Mouse (Mus musculus): ENCODE data around the gene Psmb10.
A peak's percentile ranks its signal among the peaks of the same experiment; 100 is the strongest.
"Not testable (repeated sequence)": the region's sequence is repeated elsewhere in the genome, so short reads cannot be mapped to it uniquely, and the experiment has no call there.

The Psmb10 gene

DNA sequence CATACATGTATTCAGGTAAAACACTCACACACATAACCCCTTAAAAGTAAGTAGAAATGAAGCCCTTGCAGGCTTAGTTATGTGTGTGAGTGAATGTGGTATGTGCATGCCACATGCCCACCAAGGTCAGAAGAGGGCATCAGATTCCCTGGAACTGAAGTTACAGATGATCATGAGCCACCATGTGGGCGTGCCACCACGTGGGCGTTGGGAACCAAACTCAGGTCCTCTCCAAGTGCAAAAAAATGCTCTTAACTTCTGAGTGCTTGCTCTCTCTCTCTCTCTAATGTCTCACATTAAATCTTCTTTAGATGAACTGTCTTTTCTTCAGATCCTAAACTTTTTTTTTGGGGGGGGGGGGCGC is at the start of gene Psmb10:
Psmb10 (minus strand) TSS at position 139 of the 364 bp plus-strand sequence.
- no peak for DNase-seq

GRCm38 (mm10) chr8:105983406-105983805 is 45.2 kb upstream of the Psmb10 start:
- not testable (repeated sequence) for DNase-seq

GRCm38 (mm10) chr8:105981146-105981545 is 42.9 kb upstream of the Psmb10 start:
- DNase-seq, result no peak

- no peak for DNase-seq
Measured at GRCm38 (mm10) chr8:105979325-105979724, 41.1 kb upstream of the Psmb10 start, which contains the start of gene Dpep3. Dpep3 (minus strand) TSS chr8:105979429.

DNA sequence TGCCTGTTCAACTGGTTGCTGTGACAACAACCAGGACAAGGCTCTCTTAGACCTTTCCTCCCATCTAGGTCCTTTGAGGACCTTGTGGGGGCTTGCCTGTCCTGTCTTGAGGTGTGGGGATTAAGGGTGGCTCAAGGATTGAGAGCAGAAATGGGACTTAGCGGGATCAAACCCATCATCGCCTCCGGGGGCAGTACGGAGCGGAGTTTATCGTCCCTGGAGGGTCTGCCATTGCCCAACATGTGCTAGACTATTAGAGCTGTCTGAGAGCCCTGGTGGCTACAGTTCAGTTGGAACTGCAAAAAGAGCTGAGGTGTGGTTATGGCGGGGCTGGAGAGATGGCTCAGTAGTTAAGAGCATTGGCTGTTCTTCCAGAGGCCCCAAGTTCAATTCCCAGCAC is 37.1 kb upstream of the Psmb10 start:
- no peak for DNase-seq

GRCm38 (mm10) chr8:105971019-105971720 is 32.9 kb upstream of the Psmb10 start:
- no peak for DNase-seq

DNA sequence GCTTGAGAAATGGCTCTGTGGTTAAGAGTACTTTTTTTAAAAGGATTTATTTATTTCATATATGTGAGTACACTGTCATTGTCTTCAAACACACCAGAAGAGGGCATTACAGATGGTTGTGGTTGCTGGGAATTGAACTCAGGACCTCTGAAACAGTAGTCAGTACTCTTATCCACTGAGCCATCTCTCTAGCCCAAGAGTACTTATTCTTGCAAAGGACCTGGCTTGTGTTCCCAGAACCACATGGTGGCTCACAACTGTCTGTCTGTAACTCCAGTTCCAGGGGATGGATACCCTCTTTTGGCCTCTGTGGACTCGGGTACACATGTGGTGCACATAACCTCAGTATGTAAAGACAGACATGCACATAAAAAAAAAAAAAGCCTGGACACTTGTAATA is 31.1 kb upstream of the Psmb10 start:
- DNase-seq, result no peak

GRCm38 (mm10) chr8:105966692-105967311 is 28.6 kb upstream of the Psmb10 start:
- no peak for DNase-seq

DNA sequence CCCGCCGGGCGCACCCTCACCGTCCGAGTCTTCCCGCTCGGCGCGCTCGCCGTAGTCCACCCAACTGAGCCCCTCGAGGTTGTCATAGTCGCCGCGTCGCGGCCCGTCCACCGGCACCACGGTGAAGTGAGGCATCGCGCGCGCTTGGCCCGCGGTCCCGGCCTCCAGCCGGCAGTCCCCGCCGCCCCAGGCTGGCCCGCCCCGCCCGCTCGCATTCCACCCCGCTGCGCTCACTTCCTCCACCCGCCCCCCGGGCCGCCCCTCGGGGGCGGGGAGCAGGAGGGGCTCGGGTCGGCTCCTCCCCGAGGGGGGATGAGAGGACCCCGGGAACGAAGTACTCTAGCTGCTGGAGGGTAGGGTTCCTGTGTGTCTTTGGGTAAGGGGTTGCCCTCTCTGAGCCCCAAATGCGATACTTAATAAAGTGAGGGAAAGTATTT is 27.7 kb upstream of the Psmb10 start, which contains the start of gene Slc12a4:
Slc12a4 (minus strand) TSS at position 193 of the 437 bp plus-strand sequence.
- peak; percentile 46 for DNase-seq

DNA sequence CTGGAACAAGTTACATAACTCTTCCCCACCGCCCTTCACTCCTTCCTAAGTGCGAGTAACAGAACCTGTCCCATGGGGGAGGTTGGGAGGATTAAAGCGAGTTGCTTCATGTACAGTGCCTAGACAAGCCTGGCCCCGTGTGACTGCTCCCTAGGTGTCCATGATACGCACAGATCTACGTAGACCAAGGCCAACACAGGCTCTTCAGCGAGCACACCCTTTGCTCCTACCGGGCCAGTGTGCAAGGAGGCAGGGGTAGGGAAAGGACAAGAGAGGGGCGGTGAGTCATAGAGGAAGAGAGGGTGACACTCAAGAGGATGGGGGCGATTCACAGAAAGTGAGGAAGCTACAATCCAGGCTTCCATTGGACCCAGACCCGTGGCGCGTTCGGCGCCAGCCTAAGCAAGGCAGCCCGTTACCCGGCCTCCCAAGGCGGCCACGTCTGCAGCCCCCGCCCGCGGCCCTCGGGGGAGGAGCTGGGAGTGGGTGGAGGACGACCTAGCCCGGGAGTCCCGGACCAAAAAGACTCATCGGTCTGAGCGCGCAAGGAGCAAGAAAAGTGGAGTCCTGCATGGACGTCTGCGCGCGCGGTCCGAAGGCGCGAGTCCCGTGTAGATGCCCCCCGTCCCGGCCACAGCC is 27.1 kb upstream of the Psmb10 start:
- peak; percentile 33 for DNase-seq

DNA sequence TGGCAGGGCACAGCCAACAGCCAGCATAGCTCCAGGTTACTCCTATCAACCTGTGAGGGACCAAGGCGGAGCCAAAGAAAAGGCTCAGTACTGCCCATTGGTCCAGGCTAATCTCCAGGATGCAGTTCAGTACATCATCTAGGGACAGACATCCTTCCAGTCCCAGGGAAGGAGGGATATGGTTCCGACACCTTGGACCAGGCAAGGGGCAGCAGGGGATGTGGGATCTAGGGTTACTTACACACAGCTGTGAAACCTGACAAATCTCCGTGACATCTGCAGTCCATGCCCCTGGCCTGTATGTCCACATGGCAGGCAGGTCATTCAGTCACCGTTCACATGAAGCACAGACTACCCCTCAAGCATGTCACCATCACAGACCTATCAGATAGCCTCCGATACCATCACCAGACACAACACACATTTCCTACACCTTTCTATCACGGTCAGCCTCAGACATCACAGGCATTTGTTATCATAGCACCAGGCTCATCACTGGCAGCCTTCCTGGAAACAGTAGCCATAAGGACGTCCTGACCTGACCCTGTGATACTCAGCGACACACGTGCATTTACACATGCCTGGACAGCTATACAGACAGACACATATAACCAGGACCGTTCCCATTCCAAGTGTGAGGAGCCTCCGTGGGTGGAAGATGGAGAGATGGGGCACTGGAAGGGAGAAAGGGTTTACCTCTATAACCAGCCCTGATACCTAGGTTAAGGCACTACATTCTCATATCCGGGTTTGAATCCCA is 26.4 kb upstream of the Psmb10 start:
- DNase-seq, result no peak

DNA sequence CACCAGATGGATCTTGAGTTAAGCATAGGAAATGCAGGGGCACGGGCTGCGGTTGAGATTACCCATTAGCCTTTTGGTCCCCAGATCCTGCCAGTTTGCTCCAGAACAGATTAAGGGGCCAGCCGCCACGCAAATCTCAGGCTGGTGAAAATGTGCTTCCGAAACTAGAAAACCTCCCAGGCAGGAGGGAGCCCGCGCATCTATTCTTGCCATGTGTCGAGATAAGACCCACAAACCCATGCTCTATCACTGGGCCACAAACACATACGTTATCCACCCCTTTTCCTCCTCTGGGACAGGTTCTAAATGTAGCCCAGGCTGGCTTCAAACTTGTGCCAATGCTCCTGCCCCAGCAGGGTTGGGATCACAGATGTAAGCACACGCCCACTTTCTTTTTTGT is 23.3 kb upstream of the Psmb10 start:
- no peak for DNase-seq

DNA sequence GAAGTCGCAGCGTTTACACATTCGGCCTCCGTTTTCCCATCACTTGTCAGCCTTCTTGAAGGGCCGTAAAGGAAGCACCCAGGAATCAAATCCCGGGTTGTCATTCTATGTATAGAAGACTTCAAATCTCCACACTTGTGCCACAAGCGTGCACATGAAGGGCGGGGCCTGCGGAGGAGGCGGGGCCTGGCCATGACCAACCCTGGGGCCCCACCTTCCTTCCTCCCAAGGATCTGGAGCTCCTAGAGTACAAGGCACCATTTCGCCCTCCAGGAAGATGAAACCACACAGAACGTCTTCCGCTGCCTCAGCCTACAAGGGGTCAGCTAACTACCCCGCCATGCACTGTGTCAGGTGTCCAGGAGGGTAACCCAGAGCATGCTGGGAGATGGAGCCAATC is 22.9 kb upstream of the Psmb10 start:
- DNase-seq, result no peak

DNA sequence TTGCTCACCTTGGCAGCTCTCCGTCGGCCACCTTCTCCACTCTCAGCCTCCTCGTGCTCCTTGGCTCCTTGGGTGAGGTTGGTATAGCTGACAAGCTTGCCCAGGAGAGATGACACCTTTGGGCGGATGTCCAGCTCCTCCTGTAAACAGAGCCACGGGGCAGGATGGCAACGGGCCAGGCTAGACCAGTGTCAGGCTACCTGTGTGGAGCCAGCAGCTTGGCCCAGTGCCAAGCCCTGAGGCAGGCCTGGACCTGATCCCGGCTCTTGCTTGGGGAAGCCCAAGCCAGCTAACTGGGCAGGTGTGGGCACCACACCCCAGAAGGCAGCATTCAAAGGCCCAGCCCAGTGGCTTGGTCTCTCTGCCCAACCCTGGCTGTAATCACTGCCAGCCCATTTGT is 21.1 kb upstream of the Psmb10 start:
- no peak for DNase-seq

DNA sequence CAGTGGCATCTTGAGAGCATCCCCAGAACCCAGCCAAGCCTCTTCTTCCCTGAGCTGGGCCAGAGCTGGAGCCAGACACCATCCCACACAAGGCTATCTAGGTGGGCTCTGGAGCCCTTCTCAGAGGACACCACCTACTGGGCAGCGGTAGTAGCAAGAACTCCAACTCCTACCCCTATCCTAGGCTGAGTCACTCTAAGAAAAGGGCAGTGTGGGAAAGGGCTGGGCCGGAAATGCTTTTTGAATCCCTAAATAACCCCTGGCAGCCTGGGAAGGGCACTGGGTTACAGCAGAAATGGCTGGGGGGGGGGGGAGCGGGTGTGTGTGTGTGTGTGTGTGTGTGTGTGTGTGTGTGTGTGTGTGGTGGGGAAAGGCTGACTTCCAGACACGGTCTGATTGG is 19.6 kb upstream of the Psmb10 start:
- DNase-seq, result no peak

- DNase-seq, result no peak
Measured at GRCm38 (mm10) chr8:105956556-105956955, 18.3 kb upstream of the Psmb10 start.

GRCm38 (mm10) chr8:105951057-105951659 is 12.9 kb upstream of the Psmb10 start:
- DNase-seq, result no peak

DNA sequence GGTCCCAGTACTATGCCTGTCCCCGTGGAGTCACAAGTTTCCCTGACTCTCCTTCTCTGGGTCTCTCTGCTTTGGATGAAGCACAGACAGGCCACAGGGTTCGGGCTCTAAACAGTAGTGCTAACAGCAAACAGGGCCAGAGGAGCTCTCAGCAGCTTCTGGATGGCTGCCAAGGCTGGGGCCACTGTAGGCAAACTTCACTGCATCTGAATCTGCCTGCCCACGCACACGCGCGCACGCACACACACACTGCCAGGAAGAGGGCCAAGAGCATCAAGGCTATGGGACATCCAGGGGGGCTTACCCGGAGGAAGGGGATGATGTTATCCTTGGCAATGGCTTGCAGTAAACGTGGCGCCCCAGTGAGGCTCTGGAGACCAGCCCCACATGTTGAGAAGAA is 11.1 kb upstream of the Psmb10 start:
- peak; percentile 77 for DNase-seq

GRCm38 (mm10) chr8:105943321-105943739 is 5.1 kb upstream of the Psmb10 start, which contains the start of gene Lcat:
Lcat (minus strand) TSS chr8:105943382.
- no peak for DNase-seq

GRCm38 (mm10) chr8:105942542-105942941 is 4.3 kb upstream of the Psmb10 start:
- DNase-seq, result no peak

DNA sequence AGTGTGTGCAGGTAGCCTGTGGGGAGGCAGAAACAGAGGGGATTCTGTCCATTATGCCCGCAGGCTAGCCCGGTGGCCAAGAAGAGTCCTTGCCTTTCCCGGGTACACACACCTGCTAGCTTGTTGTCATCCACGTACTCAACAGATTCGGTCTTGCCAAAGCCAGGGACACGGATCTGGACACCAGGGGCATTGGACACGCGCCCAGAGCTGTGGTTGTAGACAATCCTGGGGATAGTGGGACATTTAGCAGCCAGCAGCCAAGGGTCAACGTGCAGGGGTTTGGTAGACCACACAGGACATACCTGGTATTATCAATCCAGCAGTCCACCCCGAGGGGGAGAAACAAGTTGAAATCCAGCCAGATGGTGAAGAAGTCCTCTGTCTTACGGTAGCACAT is 3.8 kb upstream of the Psmb10 start:
- no peak for DNase-seq

- DNase-seq, result peak; percentile 43
Measured at GRCm38 (mm10) chr8:105937496-105938305, 543 bp downstream of the Psmb10 start.
